Comparison of ENCODE assay signal across 30 mouse cellular contexts in genomic region chr11:6661206-6661605, GRCm38 (mm10). TPM values are rescaled to one million over a fixed set of nuclear protein-coding genes. Genes with fewer than 3 reads are reported as not detected.
A peak's percentile ranks its signal among the peaks of the same experiment; 100 is the strongest.
DNase-seq lines count a peak whose midpoint lies in the region; ATAC-seq lines count a peak whose summit lies in the region.
"Had no signal": no experiment of that assay in that cellular context is flagged by ENCODE, and none has a peak within 500 bp of the region (broad histone marks: within the 10 kb centered on the region; RNA-seq: fewer than 3 reads in every experiment).

No protein-coding gene starts in this region.

- no peak for ATAC-seq in kidney, embryonic 14.5 days (ENCODE audit: low FRiP score, low TSS enrichment)
- ATAC-seq in neural tube, embryonic 12.5 days (ENCODE audit: low FRiP score, low read depth), result no peak
- ATAC-seq in megakaryocyte, adult 5-6 weeks (ENCODE audit: poor library complexity, severe bottlenecking), result no peak
- ATAC-seq: midbrain, embryonic 13.5 days had no signal

- H3K36me3 ChIP-seq in kidney, embryonic 14.5 days (ENCODE audit: control insufficient read depth, insufficient read depth, low read length), result no peaks in the 10 kb centered on the region
- no peaks in the 10 kb centered on the region for H3K36me3 ChIP-seq in neural tube, embryonic 12.5 days
- H3K36me3 ChIP-seq: liver, embryonic 13.5 days; midbrain, embryonic 13.5 days had no signal

- H3K4me2 ChIP-seq in kidney, embryonic 14.5 days (replicated peaks; ENCODE audit: low read depth, low read length), result no peak overlapping the region
- H3K4me2 ChIP-seq in neural tube, embryonic 12.5 days (replicated peaks), result 0 out of 2 replicates have a peak overlapping the region, but pooled peaks have one; percentile 5
- H3K4me2 ChIP-seq: liver, embryonic 13.5 days; midbrain, embryonic 13.5 days had no signal

- 0 out of 2 replicates have a peak, but pooled peaks cover 3% of the 10 kb centered on the region for H3K4me1 ChIP-seq in kidney, embryonic 14.5 days (ENCODE audit: control insufficient read depth, insufficient read depth, low read length)
- peaks cover 13% of the 10 kb centered on the region for H3K4me1 ChIP-seq in neural tube, embryonic 12.5 days

- no peak overlapping the region for H3K27ac ChIP-seq in kidney, embryonic 14.5 days (ENCODE audit: low read depth, low read length)
- no peak overlapping the region for H3K27ac ChIP-seq in neural tube, embryonic 12.5 days
- H3K27ac ChIP-seq: left cerebral cortex, adult 2 months; liver, embryonic 13.5 days; midbrain, embryonic 13.5 days had no signal

- no peaks in the 10 kb centered on the region for H3K9me3 ChIP-seq in kidney, embryonic 14.5 days (ENCODE audit: control insufficient read depth, low read length)
- no peaks in the 10 kb centered on the region for H3K9me3 ChIP-seq in neural tube, embryonic 12.5 days
- H3K9me3 ChIP-seq: liver, embryonic 13.5 days; midbrain, embryonic 13.5 days had no signal

- DNase-seq in embryo, embryonic 10.5 days (ENCODE audit: low spot score), result peak; percentile 29
- DNase-seq in embryo, embryonic 11 days, result no peak
- peak; percentile 29 for DNase-seq in kidney, adult 11 months
- DNase-seq in neural tube, embryonic 10.5 days (ENCODE audit: extremely low spot score, low spot score), result no peak
- DNase-seq in cerebellum, adult 8-10 months, result no peak
- DNase-seq: adrenal gland, postnatal 14 days; heart, postnatal 36 days; liver, embryonic 13.5 days; lung, adult 2 months; lung, postnatal 14 days had no signal

- H3K9ac ChIP-seq in kidney, embryonic 14.5 days (ENCODE audit: low read depth, low read length), result no peak overlapping the region
- H3K9ac ChIP-seq in neural tube, embryonic 12.5 days, result no peak overlapping the region
- H3K9ac ChIP-seq: liver, embryonic 13.5 days; midbrain, embryonic 13.5 days had no signal

- WGBS in kidney, embryonic 14.5 days, result 74% methylated on average over 14 of the region's 14 CpGs
- WGBS in neural tube, embryonic 12.5 days, result 44% methylated on average over 14 of the region's 14 CpGs

- no peak overlapping the region for H3K4me3 ChIP-seq in kidney, embryonic 14.5 days (ENCODE audit: low read length)
- no peak overlapping the region for H3K4me3 ChIP-seq in neural tube, embryonic 12.5 days
- H3K4me3 ChIP-seq: left cerebral cortex, adult 2 months; liver, embryonic 13.5 days; midbrain, embryonic 13.5 days had no signal

- no peaks in the 10 kb centered on the region for H3K27me3 ChIP-seq in kidney, embryonic 14.5 days (ENCODE audit: control insufficient read depth, insufficient read depth, low read length)
- H3K27me3 ChIP-seq in neural tube, embryonic 12.5 days (replicated peaks), result no peaks in the 10 kb centered on the region
- H3K27me3 ChIP-seq: liver, embryonic 13.5 days had no signal

RNA-seq across cellular contexts. Expression of gene Ramp3, which starts 2.9 kb away (rescaled TPM):
- 10.4 and 10.6 TPM in 2 replicates for polyA plus RNA-seq in kidney, embryonic 14.5 days (2014; fragmentation: Nextera tagmentation; extraction: Ambion mirVana)
- 13.3 and 15.2 TPM in 2 replicates for polyA plus RNA-seq in neural tube, embryonic 12.5 days (2016; fragmentation: Nextera tagmentation; extraction: Ambion mirVana)
- 0.30 TPM in 1 of 2 replicates, not detected in the other for total RNA-seq in megakaryocyte, adult 5-6 weeks (2015)
- total RNA-seq in megakaryocyte, adult 5-6 weeks (2017), result 0.11 TPM in 1 of 2 replicates, not detected in the other
- total RNA-seq: common myeloid progenitor, adult 5-6 weeks; megakaryocyte progenitor cell, adult 5-6 weeks; monocyte, adult 5-6 weeks had no signal
- polyA plus RNA-seq: liver, embryonic 13.5 days had no signal

RNA-seq across cellular contexts. Expression of gene Wap, which starts 22.8 kb away (rescaled TPM):
- not detected in 2 replicates for polyA plus RNA-seq in kidney, embryonic 14.5 days (2014; fragmentation: Nextera tagmentation; extraction: Ambion mirVana)
- polyA plus RNA-seq in neural tube, embryonic 12.5 days (2016; fragmentation: Nextera tagmentation; extraction: Ambion mirVana), result not detected in 2 replicates
- not detected in 2 replicates for total RNA-seq in megakaryocyte, adult 5-6 weeks (2015)
- total RNA-seq in megakaryocyte, adult 5-6 weeks (2017), result not detected in 2 replicates
- total RNA-seq: adrenal gland, postnatal 14 days; common myeloid progenitor, adult 5-6 weeks; gastrocnemius, adult 18-20 months; gastrocnemius, postnatal 4 days; heart, adult 8-10 months; heart, postnatal 36 days; layer of hippocampus, postnatal 10 days; left cerebral cortex, adult 2 months; left cerebral cortex, postnatal 36 days; megakaryocyte progenitor cell, adult 5-6 weeks; monocyte, adult 5-6 weeks had no signal
- polyA plus RNA-seq: embryonic facial prominence, embryonic 11.5 days; forebrain, embryonic 11.5 days; heart, embryonic 14.5 days; intestine, embryonic 14.5 days; limb, embryonic 14.5 days; liver, embryonic 13.5 days; lung, adult 2 months; midbrain, embryonic 13.5 days; neural tube, embryonic 11.5 days; stomach, embryonic 16.5 days had no signal

RNA-seq across cellular contexts. Expression of gene Tbrg4, which starts 35.3 kb away (rescaled TPM):
- polyA plus RNA-seq in kidney, embryonic 14.5 days (2014; fragmentation: Nextera tagmentation; extraction: Ambion mirVana), result 30.6 and 48.9 TPM in 2 replicates
- polyA plus RNA-seq in neural tube, embryonic 12.5 days (2016; fragmentation: Nextera tagmentation; extraction: Ambion mirVana), result 42.3 and 46.3 TPM in 2 replicates
- total RNA-seq in megakaryocyte, adult 5-6 weeks (2015), result 15.3 and 17.3 TPM in 2 replicates
- 9.4 and 10.6 TPM in 2 replicates for total RNA-seq in megakaryocyte, adult 5-6 weeks (2017)

RNA-seq across cellular contexts. Expression of gene Nacad, which starts 55.4 kb away (rescaled TPM):
- polyA plus RNA-seq in kidney, embryonic 14.5 days (2014; fragmentation: Nextera tagmentation; extraction: Ambion mirVana), result 0.77 and 0.86 TPM in 2 replicates
- 102 and 111 TPM in 2 replicates for polyA plus RNA-seq in neural tube, embryonic 12.5 days (2016; fragmentation: Nextera tagmentation; extraction: Ambion mirVana)
- 0.23 TPM in 1 of 2 replicates, not detected in the other for total RNA-seq in megakaryocyte, adult 5-6 weeks (2015)
- not detected in 2 replicates for total RNA-seq in megakaryocyte, adult 5-6 weeks (2017)
- total RNA-seq: common myeloid progenitor, adult 5-6 weeks; megakaryocyte progenitor cell, adult 5-6 weeks had no signal

Comparison
In these comparisons a context has a peak if more than half of its experiments do, and no peak if none do; other contexts are left out.
1. DNase-seq: peak in embryo, embryonic 10.5 days (single experiment) and kidney, adult 11 months (single experiment); none in embryo, embryonic 11 days (single experiment), neural tube, embryonic 10.5 days (single experiment) and cerebellum, adult 8-10 months (single experiment).